Mouse (Mus musculus): ENCODE measurements around the gene Smo. TPM values are rescaled to one million over a fixed set of nuclear protein-coding genes. Genes with fewer than 3 reads are reported as not detected.
A peak's percentile ranks its signal among the peaks of the same experiment; 100 is the strongest.

Gene Smo
- polyA plus RNA-seq, 1 experiment from 2014 or later: 56.8 TPM

GRCm38 (mm10) chr6:29704143-29704542 is 31.2 kb upstream of the Smo start:
- no peak for DNase-seq (ENCODE audit: low spot score)
- Histone ChIP-seq H3K9me3 (no peaks in the 10 kb centered on the region), H3K36me3 (replicated peaks) (no peaks in the 10 kb centered on the region), H3K27ac (replicated peaks) (no peak overlapping the region), H3K4me1 (peaks cover 10% of the 10 kb centered on the region), H3K27me3 (replicated peaks; ENCODE audit: low read depth, poor library complexity, severe bottlenecking) (no peaks in the 10 kb centered on the region), H3K4me3 (no peak overlapping the region)
- 86% methylated on average over 5 of the region's 5 CpGs for WGBS

GRCm38 (mm10) chr6:29707902-29708301 is 27.4 kb upstream of the Smo start:
- peaks cover 26% of the 10 kb centered on the region for H3K4me1 ChIP-seq
- 13% methylated on average over 2 of the region's 2 CpGs for WGBS
- H3K27ac ChIP-seq (replicated peaks): no peak overlapping the region
- H3K27me3 ChIP-seq (replicated peaks; ENCODE audit: low read depth, poor library complexity, severe bottlenecking): peaks cover 13% of the 10 kb centered on the region; the same call in 1 of the 2 replicates
- DNase-seq (ENCODE audit: low spot score): peak; percentile 30
- no peak overlapping the region for H3K4me3 ChIP-seq
- no peaks in the 10 kb centered on the region for H3K9me3 ChIP-seq
- no peaks in the 10 kb centered on the region for H3K36me3 ChIP-seq (replicated peaks)

DNA sequence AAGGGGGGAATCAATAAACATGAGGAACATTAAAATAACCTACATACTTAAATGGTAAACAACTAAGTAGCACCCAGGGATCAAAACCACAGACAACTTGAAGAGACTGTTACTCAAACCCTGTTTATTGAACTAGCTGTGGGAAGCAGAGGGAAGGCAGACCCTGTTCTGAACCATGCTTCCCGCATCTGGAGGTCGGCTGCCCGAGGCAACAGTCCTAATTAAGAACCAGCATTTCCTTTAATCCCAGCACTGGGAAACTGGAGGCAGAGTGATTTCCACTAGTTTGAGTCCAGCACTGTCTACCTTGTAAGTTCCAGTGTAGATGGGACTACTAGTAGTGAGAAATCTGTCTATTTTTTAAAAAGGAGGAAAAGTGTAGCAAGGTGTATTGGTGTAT is 24.0 kb upstream of the Smo start:
- Histone ChIP-seq H3K4me3 (no peak overlapping the region), H3K27me3 (replicated peaks; ENCODE audit: low read depth, poor library complexity, severe bottlenecking) (peaks cover 13% of the 10 kb centered on the region; the same call in 1 of the 2 replicates), H3K4me1 (peaks cover 26% of the 10 kb centered on the region), H3K27ac (replicated peaks) (no peak overlapping the region), H3K9me3 (no peaks in the 10 kb centered on the region), H3K36me3 (replicated peaks) (no peaks in the 10 kb centered on the region)
- no peak for DNase-seq (ENCODE audit: low spot score)
- WGBS: 33% methylated on average over 3 of the region's 3 CpGs

DNA sequence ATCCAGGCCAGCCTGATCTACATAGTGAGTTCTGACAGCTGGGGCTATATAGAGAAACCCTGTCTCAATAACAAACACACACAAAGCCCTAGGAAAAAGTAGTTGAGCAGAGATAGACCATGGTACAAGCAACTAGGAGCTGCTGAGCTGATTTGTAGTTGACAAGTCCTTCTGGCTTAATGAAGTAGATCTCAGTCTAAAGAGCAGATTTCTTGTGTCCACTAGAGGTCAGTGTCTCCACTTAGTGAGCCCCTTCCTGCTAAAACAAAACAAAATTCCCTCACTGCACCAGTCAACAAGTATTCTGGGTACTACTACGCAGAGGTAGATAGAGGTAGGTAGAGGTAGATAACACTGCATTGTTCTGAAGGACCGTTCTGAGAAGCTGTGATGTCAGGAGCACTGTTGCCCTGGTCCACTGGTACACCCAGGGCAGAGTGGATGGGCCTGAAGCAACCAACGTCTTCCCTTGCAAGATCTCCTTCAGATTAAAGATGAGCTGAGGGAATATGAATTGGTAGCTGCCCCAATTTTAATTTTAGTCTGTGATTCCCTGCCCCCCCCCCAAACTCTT is 23.2 kb upstream of the Smo start:
- no peaks in the 10 kb centered on the region for H3K36me3 ChIP-seq (replicated peaks)
- DNase-seq (ENCODE audit: low spot score): no peak
- 56% methylated on average over 3 of the region's 3 CpGs for WGBS
- peaks cover 21% of the 10 kb centered on the region for H3K27me3 ChIP-seq (replicated peaks; ENCODE audit: low read depth, poor library complexity, severe bottlenecking)
- no peaks in the 10 kb centered on the region for H3K9me3 ChIP-seq
- H3K27ac ChIP-seq (replicated peaks): no peak overlapping the region
- H3K4me3 ChIP-seq: no peak overlapping the region
- H3K4me1 ChIP-seq: peaks cover 26% of the 10 kb centered on the region

DNA sequence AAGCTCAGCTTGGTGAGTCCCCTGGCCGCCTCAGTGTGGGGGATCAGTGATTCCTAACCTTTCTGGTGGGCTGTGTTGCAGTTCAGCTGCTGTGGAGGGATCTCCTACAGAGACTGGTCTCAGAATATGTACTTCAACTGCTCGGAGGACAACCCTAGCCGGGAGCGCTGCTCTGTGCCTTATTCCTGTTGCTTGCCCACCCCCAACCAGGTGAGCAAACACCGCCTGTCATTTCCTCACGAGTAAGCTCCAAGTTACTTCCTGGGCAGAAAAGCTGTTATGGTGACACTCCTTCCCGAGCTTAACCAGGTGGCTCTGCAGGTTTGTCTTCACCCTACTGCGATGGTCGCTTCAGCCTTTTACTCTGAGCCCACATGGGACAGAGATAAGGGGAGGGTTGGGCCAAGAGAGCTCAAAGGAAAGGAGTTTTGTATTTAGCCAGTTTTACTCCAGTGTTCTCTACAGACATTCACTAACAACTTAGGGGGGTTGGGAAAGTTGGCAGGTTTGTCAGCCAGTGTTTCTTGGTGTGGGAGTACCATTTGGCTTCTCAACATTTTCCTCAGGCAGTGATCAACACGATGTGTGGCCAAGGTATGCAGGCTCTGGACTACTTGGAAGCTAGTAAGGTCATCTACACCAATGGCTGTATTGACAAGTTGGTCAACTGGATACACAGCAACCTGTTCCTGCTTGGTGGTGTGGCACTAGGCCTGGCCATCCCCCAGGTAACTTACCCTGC is 18.5 kb upstream of the Smo start:
- Histone ChIP-seq H3K4me3 (no peak overlapping the region), H3K4me1 (peaks cover 31% of the 10 kb centered on the region), H3K27ac (replicated peaks) (no peak overlapping the region), H3K36me3 (replicated peaks) (no peaks in the 10 kb centered on the region), H3K27me3 (replicated peaks; ENCODE audit: low read depth, poor library complexity, severe bottlenecking) (peaks cover 34% of the 10 kb centered on the region), H3K9me3 (no peaks in the 10 kb centered on the region)
- no peak for DNase-seq (ENCODE audit: low spot score)
- 67% methylated on average over 10 of the region's 10 CpGs for WGBS

GRCm38 (mm10) chr6:29717541-29717940 is 17.8 kb upstream of the Smo start:
- Histone ChIP-seq H3K4me1 (peaks cover 31% of the 10 kb centered on the region), H3K27me3 (replicated peaks; ENCODE audit: low read depth, poor library complexity, severe bottlenecking) (peaks cover 37% of the 10 kb centered on the region), H3K27ac (replicated peaks) (peak overlapping the region; percentile 40; the same call in 1 of the 2 replicates), H3K9me3 (no peaks in the 10 kb centered on the region), H3K36me3 (replicated peaks) (no peaks in the 10 kb centered on the region), H3K4me3 (no peak overlapping the region)
- WGBS: 56% methylated on average over 10 of the region's 10 CpGs
- DNase-seq (ENCODE audit: low spot score): no peak

GRCm38 (mm10) chr6:29717952-29718521 is 17.3 kb upstream of the Smo start:
- peaks cover 31% of the 10 kb centered on the region for H3K4me1 ChIP-seq
- H3K9me3 ChIP-seq: no peaks in the 10 kb centered on the region
- no peaks in the 10 kb centered on the region for H3K36me3 ChIP-seq (replicated peaks)
- H3K27me3 ChIP-seq (replicated peaks; ENCODE audit: low read depth, poor library complexity, severe bottlenecking): peaks cover 37% of the 10 kb centered on the region
- WGBS: 14% methylated on average over 14 of the region's 14 CpGs
- peak; percentile 42 for DNase-seq (ENCODE audit: low spot score)
- peak overlapping the region; percentile 56 for H3K4me3 ChIP-seq
- peak overlapping the region; percentile 40; the same call in 1 of the 2 replicates for H3K27ac ChIP-seq (replicated peaks)

DNA sequence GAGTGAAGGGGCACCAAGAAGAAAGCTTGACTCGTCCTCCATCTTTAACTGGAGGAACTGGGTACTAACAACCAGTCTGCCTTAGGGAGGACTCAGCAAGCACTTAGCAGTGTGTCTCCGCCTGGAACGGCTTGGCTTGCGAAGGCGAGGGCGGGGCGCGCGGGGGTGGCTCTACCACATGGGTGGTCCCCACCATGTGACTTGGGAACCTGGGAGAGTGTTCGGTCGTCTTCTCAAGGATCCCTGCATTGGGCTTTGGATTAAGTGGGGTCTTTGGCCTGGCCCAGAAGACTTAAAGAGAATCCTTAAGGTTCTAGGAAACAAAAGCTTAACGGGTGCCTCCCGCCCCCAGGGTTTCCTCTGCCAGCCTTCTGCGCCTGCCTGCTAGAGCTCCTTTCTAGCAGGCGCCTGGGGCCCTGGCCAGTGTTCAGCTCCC is 16.4 kb upstream of the Smo start:
- WGBS: 1% methylated on average over 15 of the region's 15 CpGs
- H3K27me3 ChIP-seq (replicated peaks; ENCODE audit: low read depth, poor library complexity, severe bottlenecking): peaks cover 37% of the 10 kb centered on the region
- H3K36me3 ChIP-seq (replicated peaks): no peaks in the 10 kb centered on the region
- no peaks in the 10 kb centered on the region for H3K9me3 ChIP-seq
- peak overlapping the region; percentile 56 for H3K4me3 ChIP-seq
- H3K4me1 ChIP-seq: peaks cover 34% of the 10 kb centered on the region
- peak; percentile 84 for DNase-seq (ENCODE audit: low spot score)
- peak overlapping the region; percentile 76 for H3K27ac ChIP-seq (replicated peaks)

DNA sequence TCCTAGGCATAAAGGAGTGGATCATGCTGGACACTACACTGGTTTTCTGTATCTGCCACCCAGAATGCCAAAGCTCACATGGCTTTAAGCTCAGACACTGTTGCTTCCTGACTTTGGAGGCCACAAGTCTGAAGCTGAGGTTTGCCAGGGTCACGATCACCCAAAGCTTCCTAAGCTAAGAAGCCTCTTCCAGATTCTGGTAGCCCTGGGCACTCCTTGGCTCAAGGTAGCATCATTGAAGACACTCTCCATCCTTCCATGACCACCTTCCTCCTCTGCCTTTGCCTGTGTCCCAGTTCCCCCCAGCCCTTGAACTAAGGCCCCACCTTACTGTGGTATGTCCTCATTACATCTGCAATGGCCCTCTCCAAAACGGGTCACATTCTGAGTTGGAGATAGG is 13.4 kb upstream of the Smo start:
- no peak for DNase-seq (ENCODE audit: low spot score)
- Histone ChIP-seq H3K4me3 (no peak overlapping the region), H3K9me3 (no peaks in the 10 kb centered on the region), H3K27me3 (replicated peaks; ENCODE audit: low read depth, poor library complexity, severe bottlenecking) (peaks cover 31% of the 10 kb centered on the region), H3K36me3 (replicated peaks) (no peaks in the 10 kb centered on the region), H3K4me1 (peaks cover 34% of the 10 kb centered on the region), H3K27ac (replicated peaks) (no peak overlapping the region)
- WGBS: 78% methylated on average over 2 of the region's 2 CpGs

- 87% methylated on average over 1 of the region's 1 CpGs for WGBS
- Histone ChIP-seq H3K36me3 (replicated peaks) (no peaks in the 10 kb centered on the region), H3K4me3 (no peak overlapping the region), H3K4me1 (0 out of 2 replicates have a peak, but pooled peaks cover 3% of the 10 kb centered on the region), H3K9me3 (no peaks in the 10 kb centered on the region), H3K27me3 (replicated peaks; ENCODE audit: low read depth, poor library complexity, severe bottlenecking) (0 out of 2 replicates have a peak, but pooled peaks cover 4% of the 10 kb centered on the region), H3K27ac (replicated peaks) (no peak overlapping the region)
- no peak for DNase-seq (ENCODE audit: low spot score)
These were observed 8.6 kb upstream of the Smo start for GRCm38 (mm10) chr6:29726576-29727200.

DNA sequence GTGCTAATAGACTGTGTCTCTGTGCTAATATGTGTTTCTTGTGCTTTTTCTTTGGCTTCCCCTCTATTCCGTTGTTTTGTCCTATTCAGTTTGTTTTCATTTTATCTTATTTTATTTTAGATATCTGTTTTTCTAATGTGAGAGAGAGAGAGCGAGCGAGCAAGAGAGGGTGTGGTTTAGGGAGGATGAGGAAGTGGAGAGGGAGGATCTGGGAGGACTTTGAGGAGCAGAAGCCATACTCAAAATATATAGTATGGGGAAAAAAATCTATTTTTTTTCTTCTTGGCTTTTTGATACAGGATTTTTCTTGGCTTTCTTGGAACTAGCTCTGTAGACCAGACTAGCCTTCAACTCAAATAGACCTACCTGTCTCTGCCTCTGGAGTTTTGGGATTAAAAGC is 7.3 kb upstream of the Smo start:
- H3K27me3 ChIP-seq (replicated peaks; ENCODE audit: low read depth, poor library complexity, severe bottlenecking): no peaks in the 10 kb centered on the region
- H3K9me3 ChIP-seq: no peaks in the 10 kb centered on the region
- no peaks in the 10 kb centered on the region for H3K36me3 ChIP-seq (replicated peaks)
- H3K27ac ChIP-seq (replicated peaks): no peak overlapping the region
- 0 out of 2 replicates have a peak, but pooled peaks cover 3% of the 10 kb centered on the region for H3K4me1 ChIP-seq
- no peak for DNase-seq (ENCODE audit: low spot score)
- WGBS: 84% methylated on average over 3 of the region's 3 CpGs
- H3K4me3 ChIP-seq: no peak overlapping the region

GRCm38 (mm10) chr6:29729491-29729890 is 5.8 kb upstream of the Smo start:
- H3K4me3 ChIP-seq: no peak overlapping the region
- DNase-seq (ENCODE audit: low spot score): no peak
- H3K27ac ChIP-seq (replicated peaks): no peak overlapping the region
- H3K9me3 ChIP-seq: no peaks in the 10 kb centered on the region
- peaks cover 2% of the 10 kb centered on the region; the same call in 1 of the 2 replicates for H3K4me1 ChIP-seq
- H3K36me3 ChIP-seq (replicated peaks): no peaks in the 10 kb centered on the region
- 74% methylated on average over 1 of the region's 1 CpGs for WGBS
- H3K27me3 ChIP-seq (replicated peaks; ENCODE audit: low read depth, poor library complexity, severe bottlenecking): no peaks in the 10 kb centered on the region
